In the genomic region with DNA sequence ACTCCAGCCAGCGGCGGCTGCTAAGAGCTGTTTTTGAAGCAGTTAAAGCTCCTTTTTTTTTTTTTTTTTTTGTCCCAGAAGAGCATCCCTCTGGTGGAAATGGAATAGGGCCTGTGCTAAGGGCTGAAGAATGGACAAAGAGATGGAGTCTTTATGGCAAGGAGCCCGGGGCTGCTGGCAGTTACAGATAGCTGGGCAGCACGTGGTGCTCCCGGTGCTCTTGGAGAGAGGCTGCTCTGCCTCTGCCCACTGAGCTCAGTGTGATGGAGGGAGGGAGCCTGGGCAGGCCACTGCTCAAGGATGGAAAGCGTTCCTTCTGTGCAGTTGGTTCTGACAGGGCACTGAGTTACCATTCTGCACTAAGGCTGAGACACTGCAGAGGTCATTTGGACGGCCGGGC, we compare ENCODE assay signal across 8 mouse cellular contexts. TPM values are rescaled to one million over a fixed set of nuclear protein-coding genes. Genes with fewer than 3 reads are reported as not detected.
DNase-seq lines count a peak whose midpoint lies in the region; TF ChIP-seq lines count a peak whose summit lies in the region.

No protein-coding gene starts in this region.

- no peak for TF ChIP-seq CTCF in liver, adult 2 months (IDR thresholded peaks at IDR 0.05; ENCODE audit: low read depth, low read length)

- 55% methylated on average over 8 of the region's 8 CpGs for WGBS in liver, adult 2 months
- 27% methylated on average over 8 of the region's 8 CpGs for WGBS in macrophage (ENCODE audit: missing documents)

- H3K79me2 ChIP-seq in liver, adult 2 months (ENCODE audit: control insufficient read depth, insufficient read depth, low read length), result peaks cover 40% of the 10 kb centered on the region
- peaks cover 100% of the 10 kb centered on the region for H3K79me2 ChIP-seq in macrophage (ENCODE audit: inconsistent target)

- intact Hi-C loops in heart, postnatal 14 days (cut with DNase I), result no loop called here

- no peaks in the 10 kb centered on the region for H3K27me3 ChIP-seq in liver, adult 2 months (ENCODE audit: control insufficient read depth, insufficient read depth, low read length)

- no peaks in the 10 kb centered on the region for H3K36me3 ChIP-seq in liver, adult 2 months (ENCODE audit: control insufficient read depth, insufficient read depth, low read length)
- H3K36me3 ChIP-seq in macrophage (ENCODE audit: inconsistent target), result no peaks in the 10 kb centered on the region

- peaks cover 16% of the 10 kb centered on the region for H3K4me1 ChIP-seq in liver, adult 2 months (ENCODE audit: control insufficient read depth, insufficient read depth, low read length)

- peak; percentile 38 for DNase-seq in liver, adult 2 months (ENCODE audit: extremely low read depth, low read depth, low spot score)
- no peak for DNase-seq in liver
- DNase-seq in cerebellum, adult 18-20 months, result peak; percentile 69 to 73
- peak; percentile 41 to 43 for DNase-seq in heart, postnatal 14 days
- no peak for DNase-seq in gastrocnemius, adult 18-20 months (ENCODE audit: low spot score)
- no peak for DNase-seq in urinary bladder, postnatal 36 days (ENCODE audit: low spot score in 2 of 2)
- DNase-seq in thymus, postnatal 36 days, result no peak

- H3K9ac ChIP-seq in liver, adult 2 months (ENCODE audit: low read depth, low read length), result no peak overlapping the region

- H3K4me3 ChIP-seq in liver, adult 2 months (ENCODE audit: insufficient read depth, low read depth, low read length), result no peak overlapping the region
- H3K4me3 ChIP-seq in macrophage (ENCODE audit: inconsistent target), result no peak overlapping the region

- no peak for TF ChIP-seq POLR2A in liver, adult 2 months (IDR thresholded peaks at IDR 0.05; ENCODE audit: extremely low read depth, insufficient read depth, low read length)

- H3K27ac ChIP-seq in liver, adult 2 months (replicated peaks; ENCODE audit: insufficient read depth, low read depth, low read length), result no peak overlapping the region
- H3K27ac ChIP-seq in macrophage, result peak overlapping the region; percentile 63; the same call in 1 of the 2 replicates

RNA-seq across cellular contexts. Expression of a gene that starts 53.6 kb away (rescaled TPM):
- 5.0 and 6.6 TPM in 2 replicates for total RNA-seq in liver, adult 2 months (2014; rRNA removed)
- 3.2 and 4.2 TPM in 2 replicates for polyA plus RNA-seq in liver, adult 2 months (2012; rRNA removed)
- 10 to 100 TPM; 33.0 to 34.8 TPM for total RNA-seq in heart, postnatal 14 days (2021)
- 100 to 1,000 TPM; 120 to 443 (median 144) TPM for total RNA-seq in macrophage (2018; cell fraction: chromatin; rRNA removed)
- 10 to 100 TPM; 27.9 to 64.0 (median 33.9) TPM for total RNA-seq in macrophage (2018; cell fraction: cytosol; rRNA removed)
- 100 to 1,000 TPM in 21 of 26 experiments, 10 to 100 TPM in 5; 76.5 to 395 (median 107) TPM for total RNA-seq in macrophage (2018; cell fraction: nucleus; rRNA removed)
- polyA plus RNA-seq in macrophage (2018), result 10.0 to 13.9 TPM (median 13.2 TPM) in 3 replicates
- 10 to 100 TPM; 25.1 to 25.6 TPM for total RNA-seq in gastrocnemius, adult 18-20 months (2021)

Comparison
In these comparisons a context has a peak if more than half of its experiments do, and no peak if none do; other contexts are left out.
1. DNase-seq: peak in liver, adult 2 months (single experiment), cerebellum, adult 18-20 months (2 of 2) and heart, postnatal 14 days (2 of 2); none in liver (single experiment), gastrocnemius, adult 18-20 months (single experiment), urinary bladder, postnatal 36 days (0 of 2) and thymus, postnatal 36 days (0 of 2).